Mouse (Mus musculus): Measurements from ENCODE around the gene Prss34. TPM values are rescaled to one million over a fixed set of nuclear protein-coding genes. Genes with fewer than 3 reads are reported as not detected.

The Prss34 gene
- polyA plus RNA-seq, 1 experiment from 2014 or later = 0.09 TPM

DNA sequence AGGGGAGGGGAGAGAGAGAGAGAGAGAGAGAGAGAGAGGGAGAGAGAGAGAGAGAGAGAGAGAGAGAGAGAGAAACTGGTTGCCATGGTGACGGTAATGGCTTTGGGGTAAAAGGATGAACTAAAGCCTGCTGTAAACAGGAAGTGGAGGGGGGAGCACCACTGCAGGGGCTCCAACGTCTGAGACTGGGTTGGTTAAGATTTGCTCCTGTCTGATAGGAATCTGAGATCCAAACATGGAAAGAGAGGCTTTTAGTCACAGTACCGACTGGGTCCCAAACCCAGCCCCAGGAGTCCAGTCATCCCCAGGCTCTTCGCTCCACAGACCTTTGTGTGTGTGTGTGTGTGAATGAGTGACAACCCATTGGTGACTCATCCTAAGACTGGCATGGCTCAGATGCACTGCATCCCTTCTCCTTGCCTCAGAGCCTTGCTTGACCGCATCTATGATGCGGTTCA lies 40.4 kb upstream of the Prss34 start:
- H3K4me1 ChIP-seq (replicated peaks; ENCODE audit: insufficient read depth, low read length) = peaks cover 10% of the 10 kb centered on the region; the same call in 1 of the 2 replicates
- H3K4me2 ChIP-seq (ENCODE audit: low read length) = no peak overlapping the region
- no peak overlapping the region for H3K4me3 ChIP-seq (replicated peaks; ENCODE audit: low read depth, low read length)
- H3K27me3 ChIP-seq (ENCODE audit: insufficient read depth, low read length) = peaks cover 8% of the 10 kb centered on the region; the same call in 1 of the 2 replicates
- no peak overlapping the region for H3K9ac ChIP-seq (ENCODE audit: low read depth, low read length)
- H3K9me3 ChIP-seq (replicated peaks; ENCODE audit: low read length) = no peaks in the 10 kb centered on the region
- no peak for TF ChIP-seq CTCF (IDR thresholded peaks at IDR 0.05; ENCODE audit: low read depth)
- ATAC-seq (replicated peaks; ENCODE audit: low FRiP score, low read depth) = no peak
- 55% methylated on average over 6 of the region's 6 CpGs for WGBS
- no peak for DNase-seq (ENCODE audit: low spot score)
- peaks cover 19% of the 10 kb centered on the region for H3K36me3 ChIP-seq (ENCODE audit: insufficient read depth, low read length)
- H3K27ac ChIP-seq = no peak overlapping the region

- H3K4me3 ChIP-seq (replicated peaks; ENCODE audit: low read depth, low read length) = no peak overlapping the region
- ATAC-seq (replicated peaks; ENCODE audit: low FRiP score, low read depth) (no peak), DNase-seq (ENCODE audit: low spot score) (no peak)
- TF ChIP-seq CTCF (IDR thresholded peaks at IDR 0.05; ENCODE audit: low read depth) = peak; percentile 59
- no peaks in the 10 kb centered on the region for H3K9me3 ChIP-seq (replicated peaks; ENCODE audit: low read length)
- no peak overlapping the region for H3K9ac ChIP-seq (ENCODE audit: low read depth, low read length)
- no peaks in the 10 kb centered on the region for H3K4me1 ChIP-seq (replicated peaks; ENCODE audit: insufficient read depth, low read length)
- no peak overlapping the region for H3K4me2 ChIP-seq (ENCODE audit: low read length)
- no peak overlapping the region for H3K27ac ChIP-seq
- H3K36me3 ChIP-seq (ENCODE audit: insufficient read depth, low read length) = peaks cover 73% of the 10 kb centered on the region
- H3K27me3 ChIP-seq (ENCODE audit: insufficient read depth, low read length) = no peaks in the 10 kb centered on the region
- WGBS = 52% methylated on average over 3 of the region's 3 CpGs
Measured at GRCm38 (mm10) chr17:25264453-25264852, 33.7 kb upstream of the Prss34 start.

DNA sequence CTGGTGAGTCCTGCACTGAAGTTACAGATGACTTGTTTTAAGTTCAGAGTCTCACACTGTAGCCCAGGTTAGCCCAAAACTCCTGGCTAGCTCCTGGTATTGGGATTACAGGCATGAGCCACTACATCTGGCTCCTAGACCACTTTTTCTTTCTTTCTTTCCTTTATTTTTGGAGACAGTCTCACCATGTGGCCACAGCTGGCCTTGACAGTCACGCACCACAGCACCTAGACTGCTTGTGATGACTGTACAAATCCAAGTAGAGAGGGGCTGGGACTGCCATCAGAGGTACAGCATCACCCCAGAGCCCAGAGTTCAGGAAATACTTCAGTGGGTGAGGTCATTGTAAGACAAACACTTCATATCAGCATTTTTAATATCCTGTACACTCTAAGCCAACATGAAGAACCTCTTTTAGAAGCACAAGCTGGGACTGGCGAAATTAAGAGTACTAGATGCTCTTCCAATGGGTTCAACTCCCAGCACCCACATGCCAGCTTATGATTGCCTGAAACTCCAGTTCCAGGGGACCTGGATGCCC lies 27.3 kb upstream of the Prss34 start:
- Histone ChIP-seq H3K27ac (no peak overlapping the region), H3K9ac (ENCODE audit: low read depth, low read length) (no peak overlapping the region)
- 47% methylated on average over 2 of the region's 2 CpGs for WGBS

GRCm38 (mm10) chr17:25272326-25272725 lies 25.9 kb upstream of the Prss34 start:
- Histone ChIP-seq H3K9ac (ENCODE audit: low read depth, low read length) (peak overlapping the region; percentile 100), H3K27ac (peak overlapping the region; percentile 99), H3K4me2 (ENCODE audit: low read length) (peak overlapping the region; percentile 63), H3K9me3 (replicated peaks; ENCODE audit: low read length) (no peaks in the 10 kb centered on the region), H3K4me1 (replicated peaks; ENCODE audit: insufficient read depth, low read length) (peaks cover 19% of the 10 kb centered on the region; the same call in 1 of the 2 replicates), H3K27me3 (ENCODE audit: insufficient read depth, low read length) (no peaks in the 10 kb centered on the region), H3K4me3 (replicated peaks; ENCODE audit: low read depth, low read length) (peak overlapping the region; percentile 100), H3K36me3 (ENCODE audit: insufficient read depth, low read length) (peaks cover 18% of the 10 kb centered on the region)
- DNase-seq (ENCODE audit: low spot score) (peak; percentile 54), ATAC-seq (replicated peaks; ENCODE audit: low FRiP score, low read depth) (no peak)
- no peak; the same call in 1 of the 2 replicates for TF ChIP-seq CTCF (IDR thresholded peaks at IDR 0.05; ENCODE audit: low read depth)
- WGBS = 0% methylated on average over 10 of the region's 10 CpGs

More for the DNA sequence above, 27.3 kb upstream of the Prss34 start:
- TF ChIP-seq CTCF (IDR thresholded peaks at IDR 0.05; ENCODE audit: low read depth) = no peak
- Histone ChIP-seq H3K4me2 (ENCODE audit: low read length) (peak overlapping the region; percentile 63; the same call in 1 of the 2 replicates), H3K27me3 (ENCODE audit: insufficient read depth, low read length) (no peaks in the 10 kb centered on the region), H3K36me3 (ENCODE audit: insufficient read depth, low read length) (peaks cover 33% of the 10 kb centered on the region), H3K4me3 (replicated peaks; ENCODE audit: low read depth, low read length) (no peak overlapping the region), H3K9me3 (replicated peaks; ENCODE audit: low read length) (no peaks in the 10 kb centered on the region), H3K4me1 (replicated peaks; ENCODE audit: insufficient read depth, low read length) (peaks cover 19% of the 10 kb centered on the region; the same call in 1 of the 2 replicates)
- no peak for ATAC-seq (replicated peaks; ENCODE audit: low FRiP score, low read depth)
- no peak for DNase-seq (ENCODE audit: low spot score)

GRCm38 (mm10) chr17:25272951-25273705 lies 25.1 kb upstream of the Prss34 start:
- no peak for TF ChIP-seq CTCF (IDR thresholded peaks at IDR 0.05; ENCODE audit: low read depth)
- Histone ChIP-seq H3K9ac (ENCODE audit: low read depth, low read length) (peak overlapping the region; percentile 100), H3K27ac (peak overlapping the region; percentile 99), H3K4me2 (ENCODE audit: low read length) (peak overlapping the region; percentile 63), H3K4me1 (replicated peaks; ENCODE audit: insufficient read depth, low read length) (peaks cover 19% of the 10 kb centered on the region; the same call in 1 of the 2 replicates), H3K4me3 (replicated peaks; ENCODE audit: low read depth, low read length) (peak overlapping the region; percentile 100), H3K36me3 (ENCODE audit: insufficient read depth, low read length) (peaks cover 10% of the 10 kb centered on the region), H3K9me3 (replicated peaks; ENCODE audit: low read length) (no peaks in the 10 kb centered on the region), H3K27me3 (ENCODE audit: insufficient read depth, low read length) (no peaks in the 10 kb centered on the region)
- ATAC-seq (replicated peaks; ENCODE audit: low FRiP score, low read depth) = peak; percentile 84
- DNase-seq (ENCODE audit: low spot score) = peak; percentile 93
- WGBS = under 1% methylated on average over 81 of the region's 92 CpGs

- peak; percentile 90 for ATAC-seq (replicated peaks; ENCODE audit: low FRiP score, low read depth)
- Histone ChIP-seq H3K9me3 (replicated peaks; ENCODE audit: low read length) (no peaks in the 10 kb centered on the region), H3K36me3 (ENCODE audit: insufficient read depth, low read length) (peaks cover 2% of the 10 kb centered on the region; the same call in 1 of the 2 replicates), H3K9ac (ENCODE audit: low read depth, low read length) (peak overlapping the region; percentile 100), H3K4me3 (replicated peaks; ENCODE audit: low read depth, low read length) (peak overlapping the region; percentile 100), H3K27ac (peak overlapping the region; percentile 99), H3K4me2 (ENCODE audit: low read length) (peak overlapping the region; percentile 52), H3K4me1 (replicated peaks; ENCODE audit: insufficient read depth, low read length) (peaks cover 19% of the 10 kb centered on the region; the same call in 1 of the 2 replicates), H3K27me3 (ENCODE audit: insufficient read depth, low read length) (no peaks in the 10 kb centered on the region)
- DNase-seq (ENCODE audit: low spot score) = peak; percentile 97
- peak; percentile 86 for TF ChIP-seq CTCF (IDR thresholded peaks at IDR 0.05; ENCODE audit: low read depth)
- WGBS = 0% methylated on average over 40 of the region's 45 CpGs
Measured at GRCm38 (mm10) chr17:25273706-25274501, 24.3 kb upstream of the Prss34 start.

All from kidney, postnatal 0 days (tissue).